Mouse (Mus musculus) v-Abl transformed pro-B cells (cell line): ENCODE data around the gene Ice2.

Experiments
- in situ Hi-C, 2 experiments: fragments of 400-800 bp; cut with MboI; formaldehyde crosslinking; loops; one replicate each; pipeline ENCODE4 v1.15.1; 2025; ENCODE audit not compliant: unreplicated experiment in 2 of 2

Ice2 gene

DNA sequence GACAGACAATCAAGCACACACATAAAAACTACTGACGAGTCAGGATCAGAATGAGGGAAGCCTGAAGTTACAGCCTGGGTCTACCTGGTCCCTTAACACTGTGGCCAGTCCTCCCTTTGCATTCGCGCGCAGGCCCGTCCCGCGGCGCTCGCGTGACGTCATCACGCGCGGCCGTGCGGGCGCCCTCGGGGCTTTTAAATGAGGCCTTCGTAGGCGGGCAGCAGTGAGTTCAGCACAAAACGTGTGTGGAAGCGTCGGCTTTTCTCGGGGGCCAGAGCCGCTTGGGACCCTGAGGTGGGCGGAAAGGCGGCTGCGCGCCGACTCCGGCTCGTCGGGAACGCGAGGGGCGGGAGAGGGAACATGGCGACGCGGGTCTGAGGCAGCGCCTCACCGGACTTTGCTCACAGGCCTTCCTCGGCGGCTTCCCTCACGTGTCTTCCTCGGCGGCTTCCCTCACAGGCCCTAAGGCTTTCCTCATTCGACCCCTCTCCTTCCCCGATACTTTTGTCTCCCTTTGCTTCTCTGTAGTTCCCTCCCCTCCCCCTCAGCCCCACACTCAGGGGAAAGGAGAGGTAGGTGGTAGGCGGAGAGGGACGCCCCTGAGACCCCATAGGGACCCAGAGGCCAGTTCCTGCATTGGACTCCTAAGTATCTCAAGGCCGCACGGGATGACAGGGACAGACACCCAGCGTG is at the start of gene Ice2:
TSS of gene Ice2 (plus strand) at position 147 of the 693 bp plus-strand sequence.
- in situ Hi-C loops, result loop anchor here in 1 of 2 experiments (25.0 kb wide), 1 partner anchor 1561 kb away; the partner anchor contains the start of genes C2cd4a and Vps13c

DNA sequence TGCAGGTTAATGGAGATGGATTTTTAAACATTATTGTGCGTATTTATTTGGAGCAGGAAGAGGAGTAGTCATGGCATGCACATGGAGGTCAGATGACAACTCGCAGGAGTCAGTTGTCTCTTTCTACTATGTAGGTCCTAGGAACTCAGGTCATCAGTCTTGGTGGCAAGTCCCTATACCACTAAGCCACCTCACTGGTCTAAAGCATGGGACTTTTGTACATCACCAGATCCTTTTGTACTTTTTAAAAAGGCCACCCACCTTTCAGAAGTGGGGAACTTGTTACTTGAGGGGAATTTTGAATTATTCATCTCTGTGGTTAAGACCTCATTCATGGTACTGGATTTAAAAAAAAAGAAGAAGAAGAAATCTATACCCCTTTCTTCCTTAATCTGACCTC is 48.2 kb upstream of the Ice2 start:
- in situ Hi-C loops, result no loop called here

DNA sequence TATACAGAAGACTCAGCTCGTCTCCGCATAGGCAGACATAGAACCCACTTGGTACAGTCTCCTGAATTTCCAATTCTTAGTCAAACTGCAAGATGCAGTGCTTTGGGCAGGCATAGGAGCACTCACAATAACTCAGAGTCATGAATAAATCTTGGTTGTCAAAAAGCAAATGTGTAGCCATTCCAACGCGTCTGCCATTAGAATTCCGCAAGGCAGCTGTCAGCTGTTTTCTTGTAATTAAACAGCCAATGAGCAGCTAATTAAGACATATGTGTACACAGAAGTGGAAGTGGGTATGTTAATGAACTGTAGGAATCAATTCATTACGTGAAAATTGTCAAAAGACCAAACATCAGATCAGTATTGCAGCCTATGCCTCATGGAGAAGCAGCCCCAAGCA is 43.5 kb upstream of the Ice2 start:
- in situ Hi-C loops, result loop anchor here in 1 of 2 experiments (25.0 kb wide), 2 partner anchors 633 to 1342 kb away; partner anchors contain the start of gene Bnip2

DNA sequence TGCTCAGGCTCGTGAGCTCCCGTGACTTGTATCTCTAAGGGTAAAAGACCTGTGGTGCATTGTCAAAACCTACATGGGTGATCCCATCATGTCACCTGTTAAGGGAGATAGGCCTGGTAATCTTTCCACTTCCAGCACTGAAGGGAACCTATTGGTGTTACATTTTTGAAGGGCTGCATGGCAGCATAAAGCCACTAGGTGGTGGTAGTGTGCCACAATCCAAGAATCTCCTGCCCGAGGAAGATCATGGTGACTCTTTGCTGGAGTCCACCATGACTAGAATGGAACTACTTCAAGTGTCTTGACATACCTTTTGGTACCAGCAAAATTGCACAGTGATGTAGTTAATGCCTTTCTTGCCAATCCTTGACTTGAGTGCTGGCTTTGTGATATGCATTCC is 39.9 kb upstream of the Ice2 start:
- in situ Hi-C loops, result loop anchor here in 1 of 2 experiments (25.0 kb wide), 2 partner anchors 629 to 1346 kb away; partner anchors contain the start of gene Bnip2

DNA sequence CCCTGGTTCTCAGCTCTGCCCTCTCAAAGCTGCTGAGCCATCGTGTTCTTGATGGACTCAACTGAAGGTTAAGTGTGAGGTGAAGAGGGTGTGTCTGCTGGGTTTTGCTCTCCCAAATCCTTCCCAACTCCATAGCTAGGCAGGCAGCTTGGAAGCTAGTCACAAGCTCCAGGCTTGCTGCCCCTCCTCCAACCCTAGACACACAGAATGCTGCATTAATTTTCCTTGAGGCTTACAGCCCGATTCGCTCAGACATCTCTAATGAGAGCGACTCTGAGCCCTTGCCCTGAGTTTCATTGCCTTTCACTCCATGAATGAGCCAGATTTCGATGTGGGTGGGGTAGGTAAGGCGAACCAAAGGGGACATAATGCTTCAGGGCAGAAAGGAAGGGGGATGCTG is 38.9 kb upstream of the Ice2 start:
- in situ Hi-C loops, result loop anchor here in 1 of 2 experiments (25.0 kb wide), 2 partner anchors 629 to 1346 kb away; partner anchors contain the start of gene Bnip2

DNA sequence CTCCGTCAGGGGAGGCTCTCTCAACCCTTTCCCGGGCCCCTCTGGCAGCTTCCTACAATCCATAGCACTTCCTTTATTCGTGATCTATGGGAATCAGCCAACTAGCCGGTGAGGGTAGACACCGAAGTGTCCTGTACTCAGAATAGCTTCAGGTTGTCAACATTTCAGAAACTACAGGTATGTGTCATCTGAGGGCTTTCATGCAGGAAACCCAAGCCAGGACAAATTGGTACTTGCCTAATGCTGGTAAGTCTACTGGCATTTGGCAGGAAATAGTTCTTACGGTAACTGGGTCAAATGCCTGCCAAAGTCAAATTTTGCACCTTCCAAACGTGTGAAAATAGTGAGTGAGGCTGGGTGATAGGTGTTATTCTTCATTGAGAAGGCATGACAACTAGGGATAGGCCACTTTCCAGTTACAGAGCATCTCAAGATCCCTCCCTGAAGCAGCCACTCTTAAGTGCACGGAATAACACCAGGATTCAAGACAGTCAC is 35.7 kb upstream of the Ice2 start:
- in situ Hi-C loops, result loop anchor here (5.0 to 25.0 kb wide), 4 partner anchors 115 to 1350 kb away; partner anchors contain the start of gene Bnip2 (in 2 of the 2)

DNA sequence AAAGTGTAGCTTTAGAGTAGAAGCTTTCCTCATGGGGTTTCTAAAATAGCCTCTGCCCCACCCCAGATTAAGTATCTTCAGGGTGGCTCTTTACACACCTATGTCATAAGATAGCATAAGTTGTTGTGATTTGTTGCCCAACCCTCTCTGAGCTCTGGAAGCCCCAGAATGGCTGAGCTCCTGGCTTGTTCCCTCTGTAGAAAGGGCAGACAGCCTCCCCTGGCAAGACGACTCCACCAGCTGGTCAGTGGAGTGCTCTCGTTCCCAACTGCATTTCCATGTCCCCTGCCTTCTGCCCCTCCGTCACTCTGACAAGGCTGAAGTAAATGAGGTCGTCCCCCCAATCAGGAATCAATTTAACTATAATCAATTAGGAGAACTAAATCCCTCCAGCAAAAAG is 34.9 kb upstream of the Ice2 start:
- in situ Hi-C loops, result loop anchor here (5.0 to 25.0 kb wide), 4 partner anchors 115 to 1350 kb away; partner anchors contain the start of gene Bnip2 (in 2 of the 2)

DNA sequence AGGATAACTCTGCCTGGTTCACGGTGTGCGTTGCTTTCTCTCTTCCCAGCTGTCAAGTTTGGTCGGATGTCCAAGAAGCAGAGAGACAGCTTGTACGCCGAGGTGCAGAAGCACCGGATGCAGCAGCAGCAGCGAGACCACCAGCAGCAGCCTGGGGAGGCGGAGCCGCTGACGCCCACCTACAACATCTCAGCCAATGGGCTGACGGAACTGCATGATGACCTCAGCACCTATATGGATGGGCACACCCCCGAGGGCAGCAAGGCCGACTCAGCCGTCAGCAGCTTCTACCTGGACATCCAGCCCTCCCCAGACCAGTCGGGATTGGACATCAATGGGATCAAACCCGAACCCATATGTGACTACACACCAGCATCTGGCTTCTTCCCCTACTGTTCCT is 33.6 kb upstream of the Ice2 start:
- in situ Hi-C loops, result loop anchor here (5.0 to 25.0 kb wide), 4 partner anchors 113 to 1352 kb away; partner anchors contain the start of gene Bnip2 (in 2 of the 2)

DNA sequence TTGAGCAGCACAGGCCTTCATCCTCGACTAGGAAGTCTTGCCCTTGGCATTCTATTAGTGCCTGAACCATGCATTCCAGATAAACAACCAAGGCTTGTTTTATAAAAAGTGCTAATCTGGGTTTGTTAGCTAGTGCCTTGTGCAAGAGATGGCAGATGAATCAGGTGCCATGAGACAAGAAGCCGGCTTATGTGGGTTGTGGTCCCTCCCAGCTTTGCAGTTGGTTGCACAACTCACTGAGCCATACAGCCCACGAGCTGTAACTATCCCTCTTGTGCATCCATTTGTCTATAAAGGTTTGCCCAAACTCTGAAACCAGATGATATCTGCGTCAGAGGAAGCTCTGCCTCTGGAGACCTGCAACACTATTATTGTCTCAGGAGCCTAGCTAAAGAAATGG is 30.7 kb upstream of the Ice2 start:
- in situ Hi-C loops, result loop anchor here (5.0 to 25.0 kb wide), 4 partner anchors 120 to 1355 kb away; partner anchors contain the start of gene Bnip2 (in 2 of the 2)

DNA sequence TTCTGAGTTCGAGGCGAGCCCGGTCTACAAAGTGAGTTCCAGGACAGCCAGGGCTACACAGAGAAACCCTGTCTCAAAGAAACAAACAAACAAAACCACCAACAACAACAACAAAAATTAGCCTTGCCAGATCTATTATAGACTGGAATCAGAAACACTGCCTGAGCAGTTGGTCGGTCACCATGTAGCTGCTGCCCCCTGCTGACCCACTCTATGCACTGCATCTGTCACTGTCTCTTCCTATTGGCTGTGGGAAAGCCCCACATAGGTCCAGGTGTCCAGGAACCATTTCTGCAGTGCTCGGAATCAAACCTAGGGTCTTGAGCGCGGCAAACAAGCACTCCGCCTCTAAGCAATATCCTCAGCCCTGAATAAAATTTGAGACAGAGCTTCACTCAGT is 29.6 kb upstream of the Ice2 start:
- in situ Hi-C loops, result loop anchor here (5.0 to 25.0 kb wide), 4 partner anchors 119 to 1356 kb away; partner anchors contain the start of gene Bnip2 (in 2 of the 2)

DNA sequence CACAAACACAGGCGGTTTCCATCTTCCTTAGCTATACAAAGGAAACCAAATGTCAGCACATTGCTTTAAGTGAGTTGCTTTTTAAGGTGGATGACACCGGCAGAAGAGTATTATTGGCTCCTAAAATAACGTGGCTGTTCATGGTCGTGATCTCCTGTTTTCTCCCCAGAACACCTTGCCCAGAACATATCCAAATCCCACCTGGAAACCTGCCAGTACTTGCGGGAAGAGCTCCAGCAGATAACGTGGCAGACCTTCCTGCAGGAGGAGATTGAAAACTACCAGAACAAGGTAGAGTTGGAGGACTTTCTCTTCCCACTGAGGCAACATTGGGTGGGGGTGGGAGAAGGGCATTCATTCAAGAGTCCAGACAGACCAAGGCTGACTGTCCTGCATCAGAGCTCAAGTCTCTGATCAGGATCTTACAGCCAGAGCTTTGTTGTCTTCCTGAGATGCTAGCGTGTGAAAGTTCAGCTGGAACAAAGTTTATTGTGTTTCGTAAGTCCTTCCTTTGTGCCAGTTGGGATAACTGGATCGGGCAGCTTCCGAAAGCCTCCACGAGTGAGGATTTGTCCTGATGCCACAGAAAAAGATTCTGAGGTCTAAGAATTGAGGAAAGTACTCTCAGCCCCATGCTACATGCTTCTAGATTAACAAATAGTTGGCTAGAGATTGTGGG is 26.5 kb upstream of the Ice2 start:
- in situ Hi-C loops, result loop anchor here in 1 of 2 experiments (25.0 kb wide), 2 partner anchors 616 to 1359 kb away; partner anchors contain the start of gene Bnip2

DNA sequence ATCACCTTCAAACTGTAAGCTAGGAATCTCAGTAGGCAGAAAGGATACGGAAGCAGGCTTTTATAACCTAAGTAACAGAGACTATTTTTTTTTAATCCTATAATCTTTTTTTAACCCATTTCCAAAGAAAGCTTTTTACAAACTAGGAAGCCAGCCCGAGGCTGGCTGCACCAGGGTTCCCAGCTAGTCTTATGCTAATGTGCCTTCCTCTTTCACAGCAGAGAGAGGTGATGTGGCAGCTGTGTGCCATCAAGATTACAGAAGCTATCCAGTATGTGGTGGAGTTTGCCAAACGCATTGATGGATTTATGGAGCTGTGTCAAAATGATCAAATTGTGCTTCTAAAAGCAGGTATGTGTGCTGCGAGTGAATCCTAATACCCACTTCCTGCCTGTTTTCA is 24.8 kb upstream of the Ice2 start:
- in situ Hi-C loops, result loop anchor here in 1 of 2 experiments (25.0 kb wide), 2 partner anchors 614 to 1361 kb away; partner anchors contain the start of gene Bnip2

DNA sequence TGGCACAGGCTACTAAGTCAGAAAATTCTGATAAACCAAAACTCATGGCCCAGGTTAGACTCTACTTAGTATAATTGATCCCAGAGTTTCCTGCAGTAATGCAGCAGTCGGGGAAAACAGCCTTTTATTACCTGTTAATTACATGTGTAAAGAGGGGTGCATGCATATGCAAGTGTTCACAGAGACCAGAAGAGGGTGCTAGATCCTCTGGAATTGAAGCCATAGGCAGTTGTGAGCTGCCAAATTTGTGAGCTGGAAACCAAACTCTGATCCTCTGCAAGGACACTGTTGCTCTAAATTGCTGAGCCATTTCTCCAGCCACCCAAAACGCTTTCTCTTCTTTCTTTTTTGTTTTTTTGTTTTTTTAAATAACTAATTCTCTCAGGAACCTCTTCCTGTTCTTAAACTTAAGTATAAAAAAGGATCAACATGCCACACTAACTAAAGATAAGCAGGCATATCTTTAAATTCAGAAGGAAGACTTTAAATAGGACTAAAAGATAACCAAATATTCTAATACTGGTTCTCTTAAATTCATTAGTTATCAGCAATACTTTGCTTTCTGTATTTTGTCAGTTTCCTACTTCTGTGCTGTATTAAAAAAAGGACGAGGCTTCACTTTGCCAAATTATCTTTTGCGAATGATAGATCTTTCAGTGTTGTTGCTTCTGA is 20.6 kb upstream of the Ice2 start:
- in situ Hi-C loops, result loop anchor here in 1 of 2 experiments (25.0 kb wide), 1 partner anchor 1540 kb away; the partner anchor contains the start of genes C2cd4a and Vps13c

DNA sequence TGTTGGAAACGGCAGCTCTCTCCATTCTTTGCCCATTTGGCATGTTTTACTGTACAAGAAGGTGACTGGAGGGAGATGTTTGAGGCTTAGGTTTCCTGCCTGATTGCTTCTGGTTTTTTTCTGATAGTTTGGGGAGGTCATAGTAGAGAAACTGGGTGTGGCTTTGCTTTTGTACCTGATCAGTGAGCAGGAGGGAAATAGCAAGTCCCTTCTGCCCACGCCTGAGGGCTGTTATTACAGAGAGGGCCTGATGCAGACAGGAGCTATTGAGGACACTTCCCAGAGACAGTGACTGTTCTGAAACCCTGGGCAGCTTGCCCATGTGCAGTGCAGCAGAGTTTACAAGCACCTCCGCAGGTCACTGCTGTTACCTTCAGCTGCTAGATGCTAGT is 20.1 kb upstream of the Ice2 start:
- in situ Hi-C loops, result loop anchor here in 1 of 2 experiments (25.0 kb wide), 1 partner anchor 1540 kb away; the partner anchor contains the start of genes C2cd4a and Vps13c

DNA sequence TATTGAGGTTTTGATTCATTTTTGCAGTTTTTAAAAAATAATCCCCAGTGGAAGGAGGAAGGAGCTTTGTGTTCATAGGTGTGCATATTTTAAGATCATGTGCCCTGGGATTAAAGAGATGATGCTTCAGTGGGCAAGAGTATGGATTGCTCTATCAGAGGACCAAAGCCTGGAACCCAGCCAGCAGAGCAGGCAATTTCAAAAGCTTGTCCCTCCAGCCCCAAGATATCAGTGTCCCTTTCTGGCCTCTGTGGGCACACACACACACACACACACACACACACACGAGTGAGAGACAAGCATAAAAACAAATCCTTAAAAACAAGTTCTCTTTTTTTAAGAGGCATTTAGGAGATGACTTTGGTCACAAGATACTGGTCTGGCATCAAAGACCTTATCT is 17.2 kb upstream of the Ice2 start:
- in situ Hi-C loops, result loop anchor here in 1 of 2 experiments (25.0 kb wide), 1 partner anchor 1543 kb away; the partner anchor contains the start of genes C2cd4a and Vps13c

DNA sequence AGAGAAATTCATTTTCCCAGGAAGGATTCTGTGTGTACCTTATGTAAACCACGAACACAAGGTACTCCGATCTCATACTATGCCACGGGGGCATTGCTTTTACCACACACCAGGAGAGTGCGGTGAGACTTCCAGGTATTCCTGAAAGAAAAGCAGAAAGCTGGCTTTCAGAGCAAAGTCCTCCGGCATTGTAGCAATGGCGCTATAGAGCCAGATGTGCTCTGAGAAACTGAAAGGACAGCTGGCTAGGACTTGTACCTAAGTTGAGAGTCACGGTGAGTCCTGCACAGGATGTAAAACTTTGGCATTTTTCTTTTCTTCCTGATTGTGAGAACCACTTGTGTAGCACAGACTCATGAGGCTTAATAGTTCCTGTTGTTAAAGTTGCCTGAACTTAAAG is 16.0 kb upstream of the Ice2 start:
- in situ Hi-C loops, result loop anchor here in 1 of 2 experiments (25.0 kb wide), 1 partner anchor 1544 kb away; the partner anchor contains the start of genes C2cd4a and Vps13c

DNA sequence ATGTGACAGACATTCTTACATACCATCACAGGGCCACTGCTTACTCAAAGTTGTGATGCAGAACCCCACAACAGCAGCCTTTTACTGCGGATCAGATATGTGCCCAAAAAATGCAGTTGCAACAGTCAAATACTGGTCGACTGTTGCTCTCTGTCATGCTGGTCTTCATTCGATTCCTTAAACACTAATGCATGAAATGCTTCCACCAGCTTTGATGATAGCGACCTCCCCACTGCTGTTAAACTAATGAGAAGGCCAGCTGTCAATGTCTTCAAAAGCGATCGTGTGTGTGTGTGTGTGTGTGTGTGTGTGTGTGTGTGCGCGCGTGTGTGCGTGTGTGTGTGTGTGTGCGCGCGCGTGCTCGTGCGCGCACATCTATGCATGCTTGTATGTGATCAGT is 13.2 kb upstream of the Ice2 start:
- in situ Hi-C loops, result loop anchor here in 1 of 2 experiments (25.0 kb wide), 1 partner anchor 1547 kb away; the partner anchor contains the start of genes C2cd4a and Vps13c

DNA sequence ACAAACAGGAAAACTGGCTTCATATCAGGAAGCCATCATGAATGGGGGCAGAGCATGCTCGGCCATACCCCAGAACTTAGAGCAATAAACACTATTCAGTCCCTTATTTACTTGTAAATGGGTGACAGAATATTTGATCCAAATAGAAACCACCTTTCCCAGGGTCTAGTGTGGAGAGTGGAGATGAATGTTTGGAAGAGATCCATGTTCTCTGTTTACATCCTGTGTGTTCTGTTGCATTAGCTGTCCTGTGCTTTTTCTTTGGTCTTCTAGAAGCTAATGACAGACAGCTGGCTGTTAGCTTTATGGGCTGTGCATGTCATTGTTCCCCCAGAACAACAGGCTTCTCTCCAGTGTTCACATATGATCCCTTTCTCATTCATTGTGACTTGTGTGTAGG is 12.8 kb upstream of the Ice2 start:
- in situ Hi-C loops, result loop anchor here in 1 of 2 experiments (25.0 kb wide), 1 partner anchor 1548 kb away; the partner anchor contains the start of genes C2cd4a and Vps13c

DNA sequence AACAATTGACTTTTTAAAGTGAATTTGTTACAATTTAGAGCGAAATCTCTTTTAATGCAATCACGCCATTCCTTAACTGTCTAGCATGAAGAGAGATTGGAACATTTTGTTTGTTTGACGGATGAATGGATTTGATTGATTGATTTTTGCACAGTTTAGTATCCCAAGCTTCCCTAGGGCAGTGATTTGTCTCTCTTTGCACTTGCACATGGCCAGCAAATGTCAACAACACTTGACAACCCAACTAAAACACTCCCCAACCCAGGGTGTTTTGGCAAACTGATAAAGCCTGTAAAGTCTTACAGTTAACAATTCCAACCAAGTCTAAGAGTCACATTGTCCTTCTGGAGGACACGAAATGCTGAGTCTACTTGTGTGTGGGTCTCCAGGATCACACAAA is 10.4 kb upstream of the Ice2 start:
- in situ Hi-C loops, result loop anchor here in 1 of 2 experiments (25.0 kb wide), 1 partner anchor 1550 kb away; the partner anchor contains the start of genes C2cd4a and Vps13c
